Mouse (Mus musculus) MEL (cell line): ENCODE measurements at regions not wholly inside any gene's neighbourhood (a gene's known extent, or its start where the extent isn't known, plus 50 kb on each side); places are given as distances from the start of the nearest gene placed in this dataset.
"Not testable (repeated sequence)": the region's sequence is repeated elsewhere in the genome, so short reads cannot be mapped to it uniquely, and the experiment has no call there.

Source experiments
- DNase-seq: peaks from one replicate; pipeline ENCODE4 v3.0.0; 2011; ENCODE audit warnings: low read depth, low spot score
- H3K27ac ChIP-seq: 2 replicates; pipeline ENCODE4 v1.5.1; 2012; ENCODE audit warnings: low read depth, mild to moderate bottlenecking, control low read depth, low read length, moderate library complexity; ENCODE audit not compliant: control insufficient read depth
- H3K27me3 ChIP-seq, 2 experiments: fragments of 150-350 bp in 1 of 2; sonication (generic) in 1 of 2; 2 replicates each; pipeline ENCODE4 v1.6.1; 2012; ENCODE audit warnings: low read length in 2 of 2, mild to moderate bottlenecking in 2 of 2, improper control_type of control experiment in 1 of 2, moderate library complexity in 1 of 2; ENCODE audit not compliant: insufficient read depth in 2 of 2, control insufficient read depth in 1 of 2
- H3K36me3 ChIP-seq, 2 experiments: 2 replicates each; pipeline ENCODE4 v1.6.1; 2012 to 2014; ENCODE audit warnings: low read length in 2 of 2, improper control_type of control experiment in 1 of 2, inconsistent platforms in 1 of 2, mild to moderate bottlenecking in 1 of 2; ENCODE audit not compliant: insufficient read depth in 2 of 2, control insufficient read depth in 1 of 2
- H3K4me1 ChIP-seq, 2 experiments: fragments of 150-350 bp in 1 of 2; sonication (generic) in 1 of 2; 2 replicates each; pipeline ENCODE4 v1.6.1; 2012; ENCODE audit warnings: low read length in 2 of 2, improper control_type of control experiment in 1 of 2, mild to moderate bottlenecking in 1 of 2; ENCODE audit not compliant: insufficient read depth in 2 of 2, control insufficient read depth in 1 of 2
- H3K4me3 ChIP-seq, 2 experiments: fragments of 150-350 bp in 1 of 2; sonication (generic) in 1 of 2; 2 replicates each; pipeline ENCODE4 v1.5.1; 2012; ENCODE audit warnings: low read depth in 2 of 2, low read length in 2 of 2, mild to moderate bottlenecking in 2 of 2, moderate library complexity in 2 of 2, control low read depth in 1 of 2, improper control_type of control experiment in 1 of 2; ENCODE audit not compliant: control insufficient read depth in 1 of 2, insufficient read depth in 1 of 2
- H3K79me2 ChIP-seq: 2 replicates; pipeline ENCODE4 v1.6.1; 2012; ENCODE audit warnings: mild to moderate bottlenecking, low read length, moderate library complexity; ENCODE audit not compliant: control insufficient read depth, poor library complexity, insufficient read depth
- H3K9ac ChIP-seq: 2 replicates; pipeline ENCODE4 v1.6.1; 2012; ENCODE audit warnings: low read depth, mild to moderate bottlenecking, control low read depth, low read length, moderate library complexity; ENCODE audit not compliant: control insufficient read depth, poor library complexity, severe bottlenecking
- H3K9me3 ChIP-seq: fragments of 150-350 bp; sonication (generic); replicated peaks from 2 replicates; pipeline ENCODE4 v1.6.1; 2012; ENCODE audit warnings: mild to moderate bottlenecking, low read length, improper control_type of control experiment, moderate library complexity; ENCODE audit not compliant: insufficient read depth
- CHD2 ChIP-seq: IDR thresholded peaks from 2 replicates; pipeline ENCODE4 v1.6.1; 2011; ENCODE audit warnings: low read length, improper control_type of control experiment
- CTCF ChIP-seq, 3 experiments: IDR thresholded peaks in 2 of 3; conservative IDR thresholded peaks in 1 of 3; 2 replicates each; pipeline ENCODE4 v1.5.1; 2011 to 2012; ENCODE audit warnings: low read length in 3 of 3, low read depth in 2 of 3, mild to moderate bottlenecking in 2 of 3, improper control_type of control experiment in 1 of 3, inconsistent platforms in 1 of 3, mixed read lengths in 1 of 3, moderate library complexity in 1 of 3; ENCODE audit not compliant: control insufficient read depth in 1 of 3, insufficient read depth in 1 of 3, poor library complexity in 1 of 3, severe bottlenecking in 1 of 3
- E2F4 ChIP-seq: IDR thresholded peaks from 2 replicates; pipeline ENCODE4 v1.6.1; 2011; ENCODE audit warnings: low read depth, low read length, improper control_type of control experiment, borderline replicate concordance
- ELF1 ChIP-seq: IDR thresholded peaks from 2 replicates; pipeline ENCODE4 v1.6.1; 2014; ENCODE audit warnings: low read depth, mild to moderate bottlenecking, inconsistent platforms, low read length, improper control_type of control experiment, moderate library complexity
- EP300 ChIP-seq, 2 experiments: IDR thresholded peaks; 2 replicates each; pipeline ENCODE4 v1.6.1; 2011; ENCODE audit warnings: improper control_type of control experiment in 2 of 2, low read length in 2 of 2, low read depth in 1 of 2, mild to moderate bottlenecking in 1 of 2
- ETS1 ChIP-seq: IDR thresholded peaks from 2 replicates; pipeline ENCODE4 v1.6.1; 2012; ENCODE audit warnings: low read depth, mild to moderate bottlenecking, inconsistent platforms, low read length, improper control_type of control experiment, moderate library complexity
- GABPA ChIP-seq: IDR thresholded peaks from 2 replicates; pipeline ENCODE4 v1.6.1; 2012; ENCODE audit warnings: low read depth, mild to moderate bottlenecking, inconsistent platforms, low read length, improper control_type of control experiment, moderate library complexity
- GATA1 ChIP-seq: IDR thresholded peaks from 2 replicates; pipeline ENCODE4 v1.6.1; 2011; ENCODE audit warnings: low read depth, low read length, improper control_type of control experiment
- JUND ChIP-seq: IDR thresholded peaks from 2 replicates; pipeline ENCODE4 v1.6.1; 2011; ENCODE audit warnings: low read depth, mild to moderate bottlenecking, improper control_type of control experiment, low read length
- MAFK ChIP-seq: IDR thresholded peaks from 2 replicates; pipeline ENCODE4 v1.6.1; 2011; ENCODE audit warnings: low read depth, mild to moderate bottlenecking, low read length, improper control_type of control experiment, borderline replicate concordance
- MAZ ChIP-seq: IDR thresholded peaks from 2 replicates; pipeline ENCODE4 v1.6.1; 2012; ENCODE audit warnings: low read depth, mild to moderate bottlenecking, inconsistent platforms, low read length, improper control_type of control experiment
- NRF1 ChIP-seq: IDR thresholded peaks from 2 replicates; pipeline ENCODE4 v1.6.1; 2014; ENCODE audit warnings: low read depth, mild to moderate bottlenecking, inconsistent platforms, low read length, improper control_type of control experiment, moderate library complexity; ENCODE audit not compliant: poor library complexity, insufficient read depth, severe bottlenecking
- POLR2AphosphoS2 ChIP-seq: IDR thresholded peaks from 2 replicates; pipeline ENCODE4 v1.6.1; 2011; ENCODE audit warnings: low read length, improper control_type of control experiment
- RAD21 ChIP-seq: IDR thresholded peaks from 2 replicates; pipeline ENCODE4 v1.6.1; 2011; ENCODE audit warnings: mild to moderate bottlenecking, low read depth, low read length, improper control_type of control experiment
- TCF12 ChIP-seq: IDR thresholded peaks from 2 replicates; pipeline ENCODE4 v1.6.1; 2014; ENCODE audit warnings: low read depth, mild to moderate bottlenecking, inconsistent platforms, low read length, improper control_type of control experiment, moderate library complexity
- UBTF ChIP-seq: IDR thresholded peaks from 2 replicates; pipeline ENCODE4 v1.6.1; 2012; ENCODE audit warnings: low read depth, mild to moderate bottlenecking, inconsistent platforms, low read length, improper control_type of control experiment, moderate library complexity, borderline replicate concordance; ENCODE audit not compliant: insufficient read depth
- USF2 ChIP-seq, 2 experiments: IDR thresholded peaks; 2 replicates each; pipeline ENCODE4 v1.6.1; 2011 to 2012; ENCODE audit warnings: improper control_type of control experiment in 2 of 2, low read length in 2 of 2, borderline replicate concordance in 1 of 2, inconsistent platforms in 1 of 2, low read depth in 1 of 2, mild to moderate bottlenecking in 1 of 2; ENCODE audit not compliant: insufficient read depth in 1 of 2
- ZC3H11A ChIP-seq: IDR thresholded peaks from 2 replicates; pipeline ENCODE4 v1.6.1; 2012; ENCODE audit warnings: low read depth, mild to moderate bottlenecking, inconsistent platforms, low read length, improper control_type of control experiment
- ZKSCAN1 ChIP-seq: IDR thresholded peaks from 2 replicates; pipeline ENCODE4 v1.6.1; 2012; ENCODE audit warnings: low read depth, mild to moderate bottlenecking, inconsistent platforms, low read length, improper control_type of control experiment, moderate library complexity
- ZMIZ1 ChIP-seq: IDR thresholded peaks from 2 replicates; pipeline ENCODE4 v1.6.1; 2012; ENCODE audit warnings: low read depth, mild to moderate bottlenecking, inconsistent platforms, low read length, improper control_type of control experiment, moderate library complexity

DNA sequence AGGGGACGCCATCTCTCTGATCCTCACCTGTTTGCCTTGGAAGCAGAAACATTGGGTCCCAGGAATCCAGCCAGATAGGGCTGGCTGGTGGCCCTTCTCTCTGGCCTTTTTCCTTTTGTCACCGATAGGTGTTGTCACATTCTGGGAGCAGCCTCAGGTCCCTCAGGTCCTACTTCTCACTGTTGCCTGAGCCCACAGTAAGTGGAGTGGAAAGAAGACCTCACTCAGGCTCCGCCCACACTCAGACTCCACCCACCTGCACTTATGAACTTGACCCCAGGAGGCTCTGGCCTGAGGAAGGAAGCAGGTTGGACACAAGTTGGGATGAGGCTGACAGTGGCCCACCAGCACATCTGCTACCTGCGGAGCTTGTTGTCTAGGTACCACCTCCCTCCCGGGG lies 54.8 kb upstream of the Col13a1 start:
- no peaks in the 10 kb centered on the region for H3K27me3 ChIP-seq

DNA sequence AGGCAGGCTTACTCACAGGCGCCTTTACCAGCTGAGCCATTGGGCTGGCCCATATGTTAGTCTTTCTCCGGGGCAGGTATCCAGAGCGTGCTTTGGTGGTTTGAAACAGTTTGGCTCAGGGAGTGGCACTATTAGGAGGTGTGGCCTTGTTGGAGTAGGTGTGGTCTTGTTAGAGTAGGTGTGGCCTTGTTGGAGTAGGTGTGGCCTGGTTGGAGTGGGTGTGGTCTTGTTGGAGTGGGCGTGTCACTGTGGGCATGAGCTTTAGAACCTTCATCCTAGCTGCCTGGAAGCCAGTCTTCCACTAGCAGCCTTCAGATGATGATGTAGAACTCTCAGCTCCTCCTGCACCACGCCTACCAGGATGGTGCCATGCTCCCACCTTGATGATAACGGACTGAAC lies 53.1 kb upstream of the Col13a1 start:
- H3K79me2 ChIP-seq, H3K9ac ChIP-seq, H3K4me3 ChIP-seq, H3K4me1 ChIP-seq, H3K27me3 ChIP-seq, H3K9me3 ChIP-seq, H3K27ac ChIP-seq, DNase-seq, H3K36me3 ChIP-seq: not testable (repeated sequence)

More for the DNA sequence above, 54.8 kb upstream of the Col13a1 start:
- Histone ChIP-seq H3K9ac (no peak overlapping the region), H3K27ac (no peak overlapping the region), H3K4me3 (no peak overlapping the region), H3K4me1 (no peaks in the 10 kb centered on the region), H3K36me3 (no peaks in the 10 kb centered on the region), H3K79me2 (no peaks in the 10 kb centered on the region), H3K9me3 (no peaks in the 10 kb centered on the region)
- DNase-seq, result no peak
- TF ChIP-seq GATA1, result no peak
- TF ChIP-seq NRF1, result no peak
- no peak for TF ChIP-seq MAZ
- TF ChIP-seq JUND, result no peak
- no peak for TF ChIP-seq CTCF (IDR thresholded peaks at IDR 0.05 in 2 of 3, conservative IDR thresholded peaks at IDR 0.05 in 1 of 3; ENCODE audit: control insufficient read depth in 1 of 3, insufficient read depth in 1 of 3, low read depth in 2 of 3, low read length in 3 of 3, poor library complexity in 1 of 3, severe bottlenecking in 1 of 3)
- TF ChIP-seq EP300 (IDR thresholded peaks at IDR 0.05; ENCODE audit: low read depth in 1 of 2, low read length in 2 of 2), result no peak
- TF ChIP-seq RAD21, result no peak
- TF ChIP-seq ETS1, result no peak
- no peak for TF ChIP-seq ZC3H11A
- no peak for TF ChIP-seq TCF12
- TF ChIP-seq ZMIZ1, result no peak
- no peak for TF ChIP-seq ZKSCAN1
- no peak for TF ChIP-seq GABPA
- TF ChIP-seq USF2 (IDR thresholded peaks at IDR 0.05; ENCODE audit: borderline replicate concordance in 1 of 2, insufficient read depth in 1 of 2, low read depth in 1 of 2, low read length in 2 of 2), result no peak
- TF ChIP-seq UBTF, result no peak
- no peak for TF ChIP-seq CHD2
- TF ChIP-seq POLR2AphosphoS2, result no peak
- TF ChIP-seq E2F4, result no peak
- TF ChIP-seq ELF1, result no peak
- TF ChIP-seq MAFK, result no peak
